Mouse (Mus musculus): Measurements from ENCODE around the gene Ppt2. TPM values are rescaled to one million over a fixed set of nuclear protein-coding genes. Genes with fewer than 3 reads are reported as not detected.

Ppt2 gene
- polyA plus RNA-seq, 1 experiment from 2014 or later = 26.4 TPM

GRCm38 (mm10) chr17:34626773-34627092, 1.6 kb downstream of the Ppt2 start:
- peaks cover 43% of the 10 kb centered on the region for H3K4me1 ChIP-seq (ENCODE audit: control insufficient read depth, insufficient read depth, low read length)
- peaks cover 21% of the 10 kb centered on the region for H3K27me3 ChIP-seq (ENCODE audit: control insufficient read depth, insufficient read depth, low read length)
- no peaks in the 10 kb centered on the region for H3K9me3 ChIP-seq (ENCODE audit: control insufficient read depth, low read length)
- 0% methylated on average over 18 of the region's 18 CpGs for WGBS
- peak overlapping the region; percentile 73 for H3K4me2 ChIP-seq
- DNase-seq (ENCODE audit: low spot score, missing footprints) = no peak
- H3K9ac ChIP-seq (ENCODE audit: low read length) = peak overlapping the region; percentile 64
- peak overlapping the region; percentile 62 for H3K4me3 ChIP-seq (ENCODE audit: low read depth, low read length)
- ATAC-seq (ENCODE audit: low FRiP score) = peak; percentile 10; the same call in 1 of the 2 replicates
- peak overlapping the region; percentile 50 for H3K27ac ChIP-seq (ENCODE audit: low read depth, low read length)
- H3K36me3 ChIP-seq (ENCODE audit: control insufficient read depth, insufficient read depth, low read length) = no peaks in the 10 kb centered on the region

- H3K36me3 ChIP-seq (ENCODE audit: control insufficient read depth, insufficient read depth, low read length) = no peaks in the 10 kb centered on the region
- no peaks in the 10 kb centered on the region for H3K9me3 ChIP-seq (ENCODE audit: control insufficient read depth, low read length)
- peaks cover 16% of the 10 kb centered on the region for H3K27me3 ChIP-seq (ENCODE audit: control insufficient read depth, insufficient read depth, low read length)
- no peak overlapping the region for H3K27ac ChIP-seq (ENCODE audit: low read depth, low read length)
- peak overlapping the region; percentile 64 for H3K9ac ChIP-seq (ENCODE audit: low read length)
- H3K4me1 ChIP-seq (ENCODE audit: control insufficient read depth, insufficient read depth, low read length) = peaks cover 39% of the 10 kb centered on the region
- H3K4me3 ChIP-seq (ENCODE audit: low read depth, low read length) = peak overlapping the region; percentile 62
- no peak for DNase-seq (ENCODE audit: low spot score, missing footprints)
- H3K4me2 ChIP-seq = peak overlapping the region; percentile 73
- 55% methylated on average over 16 of the region's 16 CpGs for whole genome bisulfite sequencing
- no peak for ATAC-seq (ENCODE audit: low FRiP score)
Measured at GRCm38 (mm10) chr17:34626062-34626772, 2.1 kb downstream of the Ppt2 start.

GRCm38 (mm10) chr17:34624981-34625380, 3.3 kb downstream of the Ppt2 start:
- WGBS = 96% methylated on average over 3 of the region's 3 CpGs
- no peak overlapping the region for H3K4me2 ChIP-seq
- no peak for ATAC-seq (ENCODE audit: low FRiP score)
- no peak overlapping the region for H3K27ac ChIP-seq (ENCODE audit: low read depth, low read length)
- peaks cover 3% of the 10 kb centered on the region; the same call in 1 of the 2 replicates for H3K27me3 ChIP-seq (ENCODE audit: control insufficient read depth, insufficient read depth, low read length)
- H3K9ac ChIP-seq (ENCODE audit: low read length) = no peak overlapping the region
- no peak overlapping the region for H3K4me3 ChIP-seq (ENCODE audit: low read depth, low read length)
- H3K4me1 ChIP-seq (ENCODE audit: control insufficient read depth, insufficient read depth, low read length) = peaks cover 30% of the 10 kb centered on the region
- H3K36me3 ChIP-seq (ENCODE audit: control insufficient read depth, insufficient read depth, low read length) = no peaks in the 10 kb centered on the region
- no peak for DNase-seq (ENCODE audit: low spot score, missing footprints)
- H3K9me3 ChIP-seq (ENCODE audit: control insufficient read depth, low read length) = no peaks in the 10 kb centered on the region

- Histone ChIP-seq H3K4me3 (ENCODE audit: low read depth, low read length) (no peak overlapping the region), H3K27me3 (ENCODE audit: control insufficient read depth, insufficient read depth, low read length) (no peaks in the 10 kb centered on the region), H3K4me2 (no peak overlapping the region), H3K9ac (ENCODE audit: low read length) (no peak overlapping the region), H3K36me3 (ENCODE audit: control insufficient read depth, insufficient read depth, low read length) (no peaks in the 10 kb centered on the region), H3K4me1 (ENCODE audit: control insufficient read depth, insufficient read depth, low read length) (peaks cover 15% of the 10 kb centered on the region), H3K27ac (ENCODE audit: low read depth, low read length) (no peak overlapping the region), H3K9me3 (ENCODE audit: control insufficient read depth, low read length) (no peaks in the 10 kb centered on the region)
- ATAC-seq (ENCODE audit: low FRiP score) = no peak
- WGBS = 89% methylated on average over 9 of the region's 9 CpGs
- DNase-seq (ENCODE audit: low spot score, missing footprints) = no peak
Measured at GRCm38 (mm10) chr17:34623161-34623560, 5.1 kb downstream of the Ppt2 start.

- WGBS = 88% methylated on average over 8 of the region's 8 CpGs
- no peaks in the 10 kb centered on the region for H3K9me3 ChIP-seq (ENCODE audit: control insufficient read depth, low read length)
- no peaks in the 10 kb centered on the region for H3K36me3 ChIP-seq (ENCODE audit: control insufficient read depth, insufficient read depth, low read length)
- H3K4me1 ChIP-seq (ENCODE audit: control insufficient read depth, insufficient read depth, low read length) = peaks cover 1% of the 10 kb centered on the region
- H3K9ac ChIP-seq (ENCODE audit: low read length) = no peak overlapping the region
- ATAC-seq (ENCODE audit: low FRiP score) = no peak
- H3K4me2 ChIP-seq = no peak overlapping the region
- H3K4me3 ChIP-seq (ENCODE audit: low read depth, low read length) = no peak overlapping the region
- no peak for DNase-seq (ENCODE audit: low spot score, missing footprints)
- H3K27ac ChIP-seq (ENCODE audit: low read depth, low read length) = no peak overlapping the region
- H3K27me3 ChIP-seq (ENCODE audit: control insufficient read depth, insufficient read depth, low read length) = no peaks in the 10 kb centered on the region
Measured at GRCm38 (mm10) chr17:34621006-34621405, 7.3 kb downstream of the Ppt2 start.

- peak; percentile 64 for ATAC-seq (ENCODE audit: low FRiP score)
- Histone ChIP-seq H3K27me3 (ENCODE audit: control insufficient read depth, insufficient read depth, low read length) (no peaks in the 10 kb centered on the region), H3K4me3 (ENCODE audit: low read depth, low read length) (no peak overlapping the region), H3K36me3 (ENCODE audit: control insufficient read depth, insufficient read depth, low read length) (no peaks in the 10 kb centered on the region), H3K4me1 (ENCODE audit: control insufficient read depth, insufficient read depth, low read length) (no peaks in the 10 kb centered on the region), H3K4me2 (no peak overlapping the region), H3K9ac (ENCODE audit: low read length) (no peak overlapping the region), H3K27ac (ENCODE audit: low read depth, low read length) (no peak overlapping the region), H3K9me3 (ENCODE audit: control insufficient read depth, low read length) (no peaks in the 10 kb centered on the region)
- peak; percentile 93 for DNase-seq (ENCODE audit: low spot score, missing footprints)
- 20% methylated on average over 6 of the region's 6 CpGs for WGBS
Measured at GRCm38 (mm10) chr17:34618999-34619398, 9.3 kb downstream of the Ppt2 start.

GRCm38 (mm10) chr17:34615871-34616270, 12.4 kb downstream of the Ppt2 start, which contains the start of gene Egfl8:
Egfl8 (minus strand) TSS chr17:34615971.
- WGBS = 62% methylated on average over 6 of the region's 6 CpGs
- H3K27ac ChIP-seq (ENCODE audit: low read depth, low read length) = no peak within 1 kb of the TSS
- no peak for ATAC-seq (ENCODE audit: low FRiP score)

GRCm38 (mm10) chr17:34613830-34614229, 14.5 kb downstream of the Ppt2 start:
- ATAC-seq (ENCODE audit: low FRiP score) = no peak
- Histone ChIP-seq H3K4me3 (ENCODE audit: low read depth, low read length) (no peak overlapping the region), H3K4me2 (no peak overlapping the region), H3K9ac (ENCODE audit: low read length) (no peak overlapping the region), H3K27ac (ENCODE audit: low read depth, low read length) (no peak overlapping the region), H3K9me3 (ENCODE audit: control insufficient read depth, low read length) (no peaks in the 10 kb centered on the region), H3K36me3 (ENCODE audit: control insufficient read depth, insufficient read depth, low read length) (peaks cover 19% of the 10 kb centered on the region), H3K4me1 (ENCODE audit: control insufficient read depth, insufficient read depth, low read length) (no peaks in the 10 kb centered on the region), H3K27me3 (ENCODE audit: control insufficient read depth, insufficient read depth, low read length) (no peaks in the 10 kb centered on the region)
- WGBS = 92% methylated on average over 10 of the region's 10 CpGs
- no peak for DNase-seq (ENCODE audit: low spot score, missing footprints)

More at GRCm38 (mm10) chr17:34615871-34616270, 12.4 kb downstream of the Ppt2 start, which contains the start of gene Egfl8:
- Histone ChIP-seq H3K9me3 (ENCODE audit: control insufficient read depth, low read length) (no peaks in the 10 kb centered on the region), H3K27me3 (ENCODE audit: control insufficient read depth, insufficient read depth, low read length) (no peaks in the 10 kb centered on the region), H3K4me1 (ENCODE audit: control insufficient read depth, insufficient read depth, low read length) (no peaks in the 10 kb centered on the region), H3K4me2 (no peak within 1 kb of the TSS), H3K4me3 (ENCODE audit: low read depth, low read length) (no peak within 1 kb of the TSS), H3K36me3 (ENCODE audit: control insufficient read depth, insufficient read depth, low read length) (peaks cover 17% of the 10 kb centered on the region), H3K9ac (ENCODE audit: low read length) (no peak within 1 kb of the TSS; the same call in 1 of the 2 replicates)
- DNase-seq (ENCODE audit: low spot score, missing footprints) = no peak

GRCm38 (mm10) chr17:34613054-34613645, 15.2 kb downstream of the Ppt2 start:
- H3K4me1 ChIP-seq (ENCODE audit: control insufficient read depth, insufficient read depth, low read length) = no peaks in the 10 kb centered on the region
- 93% methylated on average over 11 of the region's 11 CpGs for WGBS
- no peak for DNase-seq (ENCODE audit: low spot score, missing footprints)
- H3K9ac ChIP-seq (ENCODE audit: low read length) = no peak overlapping the region
- no peak overlapping the region for H3K27ac ChIP-seq (ENCODE audit: low read depth, low read length)
- no peaks in the 10 kb centered on the region for H3K9me3 ChIP-seq (ENCODE audit: control insufficient read depth, low read length)
- ATAC-seq (ENCODE audit: low FRiP score) = no peak
- H3K4me3 ChIP-seq (ENCODE audit: low read depth, low read length) = no peak overlapping the region
- no peaks in the 10 kb centered on the region for H3K27me3 ChIP-seq (ENCODE audit: control insufficient read depth, insufficient read depth, low read length)
- H3K36me3 ChIP-seq (ENCODE audit: control insufficient read depth, insufficient read depth, low read length) = peaks cover 19% of the 10 kb centered on the region
- H3K4me2 ChIP-seq = no peak overlapping the region

All from midbrain, embryonic 11.5 days (tissue).